ENCODE assay signal across 11 mouse cellular contexts in the genomic region with DNA sequence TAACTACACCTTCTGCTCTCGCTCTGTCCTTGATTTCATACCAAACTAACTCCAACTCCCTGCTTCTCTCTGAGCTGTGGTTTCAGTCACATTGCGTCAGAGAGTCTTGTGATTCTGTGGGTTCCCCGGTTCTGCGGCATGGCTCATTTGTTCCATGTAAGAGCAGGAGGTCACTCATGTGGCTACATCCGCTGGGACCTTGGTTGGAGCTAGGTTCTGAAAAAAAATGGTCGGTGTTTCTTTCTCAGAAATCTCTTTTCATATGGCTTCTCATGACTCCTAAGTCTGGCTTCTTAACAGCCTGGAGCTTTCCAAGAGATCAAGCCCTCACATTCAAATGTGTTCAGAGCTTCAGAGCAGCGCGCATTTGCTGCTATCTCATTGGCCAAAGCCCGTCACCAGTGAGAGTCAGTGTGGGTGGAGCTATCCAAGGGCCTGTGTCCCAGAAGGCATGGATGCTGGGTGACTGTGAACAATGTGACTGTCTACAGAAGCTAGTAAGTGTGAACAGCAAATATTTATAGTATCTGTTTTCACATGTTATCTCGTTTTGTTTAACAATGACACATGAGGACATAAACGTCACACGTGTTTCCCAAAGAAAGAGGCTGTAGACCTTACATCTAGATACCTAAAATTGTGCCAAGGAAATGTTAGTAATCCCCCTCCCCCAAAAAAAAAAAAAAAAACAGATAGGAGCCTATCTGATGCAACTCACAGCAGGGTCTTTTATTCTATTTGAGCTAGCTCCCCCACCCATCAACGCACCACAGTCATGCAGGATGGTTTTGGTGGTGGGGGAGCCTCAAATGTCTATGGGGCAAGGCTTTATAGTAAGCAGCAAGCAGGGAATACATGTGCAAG. TPM values are rescaled to one million over a fixed set of nuclear protein-coding genes. Genes with fewer than 3 reads are reported as not detected.
DNase-seq lines count a peak whose midpoint lies in the region; ATAC-seq and TF ChIP-seq lines count a peak whose summit lies in the region.
"Had no signal": no experiment of that assay in that cellular context is flagged by ENCODE, and none has a peak within 500 bp of the region (broad histone marks: within the 10 kb centered on the region; RNA-seq: fewer than 3 reads in every experiment).

No protein-coding gene starts in this region.

- TF ChIP-seq CTCF in CH12.LX (conservative IDR thresholded peaks at IDR 0.05 in 1 of 2, IDR thresholded peaks at IDR 0.05 in 1 of 2; ENCODE audit: low read depth in 2 of 2, low read length in 2 of 2): no peak
- no peak for TF ChIP-seq CTCF in midbrain, postnatal 0 days (IDR thresholded peaks at IDR 0.05)

- dilution Hi-C loops in CH12.LX (cut with MboI; ENCODE audit: extremely low pct_ligation_motif_present, extremely low pct_unique_long_range_greater_than_20kb, low sequenced_read_pairs): no loop called here

- TF ChIP-seq EP300 in CH12.LX (IDR thresholded peaks at IDR 0.05; ENCODE audit: low read length): peak; percentile 95

- 56% methylated on average over 13 of the region's 13 CpGs for WGBS in heart, embryonic 13.5 days
- 82% methylated on average over 13 of the region's 13 CpGs for WGBS in hindbrain, embryonic 10.5 days
- 76% methylated on average over 13 of the region's 13 CpGs for WGBS in midbrain, postnatal 0 days

- H3K9me3 ChIP-seq in CH12.LX (replicated peaks; ENCODE audit: low read length): no peaks in the 10 kb centered on the region
- H3K9me3 ChIP-seq in heart, embryonic 13.5 days: no peaks in the 10 kb centered on the region
- no peaks in the 10 kb centered on the region for H3K9me3 ChIP-seq in hindbrain, embryonic 10.5 days
- no peaks in the 10 kb centered on the region for H3K9me3 ChIP-seq in midbrain, postnatal 0 days (ENCODE audit: low read length)

- ATAC-seq in heart, embryonic 13.5 days (ENCODE audit: extremely low read depth, insufficient number of reproducible peaks, low FRiP score, low TSS enrichment): no peak
- ATAC-seq in midbrain, postnatal 0 days (ENCODE audit: low FRiP score): no peak

- DNase-seq in CH12.LX (ENCODE audit: extremely low read depth) (peak; percentile 96), NIH3T3 (ENCODE audit: low read depth) (peak; percentile 59)
- DNase-seq in lung, postnatal 10 days: peak; percentile 23
- no peak for DNase-seq in hindbrain, embryonic 10.5 days (ENCODE audit: low spot score)
- DNase-seq in kidney, adult 18-20 months: no peak
- no peak for DNase-seq in layer of hippocampus, postnatal 14 days (ENCODE audit: low spot score in 2 of 2)
- DNase-seq in midbrain, postnatal 0 days (ENCODE audit: low spot score): no peak
- DNase-seq: adrenal gland, postnatal 25 days; kidney, postnatal 14 days had no signal

- in situ Hi-C loops in CH12.LX (cut with MboI; ENCODE audit: low pct_ligation_motif_present, low pct_unique_long_range_greater_than_20kb, low sequenced_read_pairs): loop anchor here (25.0 kb wide), 1 partner anchor 702 kb away; a partner anchor contains a TSS

- peak overlapping the region; percentile 5 to 60 (median 43) for H3K4me3 ChIP-seq in CH12.LX (replicated peaks in 1 of 3; ENCODE audit: low read depth in 2 of 3, low read length in 2 of 3, poor library complexity in 1 of 3)
- no peak overlapping the region for H3K4me3 ChIP-seq in heart, embryonic 13.5 days
- no peak overlapping the region for H3K4me3 ChIP-seq in hindbrain, embryonic 10.5 days
- no peak overlapping the region for H3K4me3 ChIP-seq in midbrain, postnatal 0 days (ENCODE audit: low read depth, low read length)
- H3K4me3 ChIP-seq: erythroblast, embryonic 14.5 days had no signal

- no peak for TF ChIP-seq RAD21 in CH12.LX (IDR thresholded peaks at IDR 0.05; ENCODE audit: low read depth, low read length)

- peak; percentile 75 for TF ChIP-seq POLR2A in CH12.LX (IDR thresholded peaks at IDR 0.05; ENCODE audit: low read depth, low read length)

- peaks cover 20 to 26% of the 10 kb centered on the region in 2 experiments for H3K4me1 ChIP-seq in CH12.LX (ENCODE audit: control insufficient read depth in 1 of 2, insufficient read depth in 2 of 2)
- H3K4me1 ChIP-seq in heart, embryonic 13.5 days: peaks cover 15% of the 10 kb centered on the region
- H3K4me1 ChIP-seq in hindbrain, embryonic 10.5 days (replicated peaks): 0 out of 2 replicates have a peak, but pooled peaks cover 5% of the 10 kb centered on the region
- H3K4me1 ChIP-seq in midbrain, postnatal 0 days (ENCODE audit: insufficient read depth, low read length): no peaks in the 10 kb centered on the region

- H3K9ac ChIP-seq in CH12.LX (ENCODE audit: insufficient read depth, low read depth): peak overlapping the region; percentile 89
- peak overlapping the region; percentile 30; the same call in 1 of the 2 replicates for H3K9ac ChIP-seq in heart, embryonic 13.5 days
- H3K9ac ChIP-seq in midbrain, postnatal 0 days (replicated peaks; ENCODE audit: low read length, poor library complexity, severe bottlenecking): no peak overlapping the region

- H3K27me3 ChIP-seq in CH12.LX (replicated peaks): no peaks in the 10 kb centered on the region
- no peaks in the 10 kb centered on the region for H3K27me3 ChIP-seq in heart, embryonic 13.5 days (replicated peaks)
- H3K27me3 ChIP-seq in hindbrain, embryonic 10.5 days (ENCODE audit: insufficient read depth, poor library complexity, severe bottlenecking): no peaks in the 10 kb centered on the region
- H3K27me3 ChIP-seq in midbrain, postnatal 0 days (ENCODE audit: insufficient read depth, low read length): no peaks in the 10 kb centered on the region

- H3K79me2 ChIP-seq in CH12.LX (replicated peaks; ENCODE audit: control insufficient read depth, extremely low read depth, insufficient read depth, poor library complexity, severe bottlenecking): no peaks in the 10 kb centered on the region

- peak overlapping the region; percentile 41 for H3K4me2 ChIP-seq in CH12.LX (ENCODE audit: insufficient read depth, low read depth, poor library complexity, severe bottlenecking)
- H3K4me2 ChIP-seq in heart, embryonic 13.5 days: peak overlapping the region; percentile 51
- no peak overlapping the region for H3K4me2 ChIP-seq in midbrain, postnatal 0 days (ENCODE audit: low read depth, low read length, poor library complexity, severe bottlenecking)

- H3K36me3 ChIP-seq in CH12.LX (replicated peaks in 1 of 2; ENCODE audit: control insufficient read depth in 1 of 2, insufficient read depth in 1 of 2, low read length in 1 of 2): peaks cover 3 to 24% of the 10 kb centered on the region in 2 experiments
- no peaks in the 10 kb centered on the region for H3K36me3 ChIP-seq in heart, embryonic 13.5 days
- no peaks in the 10 kb centered on the region for H3K36me3 ChIP-seq in hindbrain, embryonic 10.5 days
- H3K36me3 ChIP-seq in midbrain, postnatal 0 days (ENCODE audit: insufficient read depth, low read length): no peaks in the 10 kb centered on the region

- peak overlapping the region; percentile 94 for H3K27ac ChIP-seq in CH12.LX (ENCODE audit: insufficient read depth, low read depth)
- H3K27ac ChIP-seq in heart, embryonic 13.5 days (replicated peaks): no peak overlapping the region
- no peak overlapping the region for H3K27ac ChIP-seq in hindbrain, embryonic 10.5 days
- H3K27ac ChIP-seq in midbrain, postnatal 0 days (ENCODE audit: low read depth, low read length): no peak overlapping the region

TF ChIP-seq in CH12.LX, 34 proteins besides CTCF, POLR2A, EP300 and RAD21 (continues in another document):
- TF ChIP-seq IRF4 (IDR thresholded peaks at IDR 0.05; ENCODE audit: low read depth, low read length) (peak; percentile 71), MEF2A (IDR thresholded peaks at IDR 0.05; ENCODE audit: borderline replicate concordance, low read depth, low read length) (peak; percentile 92), MYC (IDR thresholded peaks at IDR 0.05; ENCODE audit: low read depth, low read length) (peak; percentile 89), USF2 (conservative IDR thresholded peaks at IDR 0.05; ENCODE audit: low read depth, low read length) (peak; percentile 4; the same call in 1 of the 2 replicates), MAZ (IDR thresholded peaks at IDR 0.05; ENCODE audit: low read depth, low read length) (peak; percentile 59; the same call in 1 of the 2 replicates), USF1 (IDR thresholded peaks at IDR 0.05; ENCODE audit: low read depth, low read length) (peak; percentile 1; the same call in 1 of the 2 replicates), GABPA (IDR thresholded peaks at IDR 0.05; ENCODE audit: insufficient replicate concordance, low read depth, low read length) (no peak), JUND (conservative IDR thresholded peaks at IDR 0.05; ENCODE audit: low read depth, low read length) (peak; percentile 95), CHD2 (IDR thresholded peaks at IDR 0.05; ENCODE audit: low read length) (peak; percentile 64; the same call in 1 of the 2 replicates)

RNA-seq across cellular contexts. Expression of a gene that starts 32.0 kb away (rescaled TPM):
- total RNA-seq in CH12.LX (2012; rRNA removed): 11.0 and 15.8 TPM in 2 replicates
- 31.6 and 32.8 TPM in 2 replicates for total RNA-seq in CH12.LX (2014; rRNA removed)
- 41.7 and 45.2 TPM in 2 replicates for polyA plus RNA-seq in CH12.LX (2012; ENCODE audit: insufficient read length, low read depth)
- polyA plus RNA-seq in heart, embryonic 13.5 days (2015; fragmentation: Nextera tagmentation; extraction: Ambion mirVana): 28.3 and 29.3 TPM in 2 replicates
- polyA plus RNA-seq in hindbrain, embryonic 10.5 days (2016; fragmentation: Nextera tagmentation; extraction: Ambion mirVana): 45.5 and 47.7 TPM in 2 replicates
- 10 to 100 TPM; 40.7 to 49.6 TPM for total RNA-seq in layer of hippocampus, postnatal 14 days (2021)
- 64.5 TPM in 2 replicates for total RNA-seq in midbrain, postnatal 0 days (2014; rRNA removed)
- 40.0 and 44.8 TPM in 2 replicates for polyA plus RNA-seq in midbrain, postnatal 0 days (2015; fragmentation: Nextera tagmentation; extraction: Ambion mirVana)

RNA-seq across cellular contexts. Expression of a gene that starts 32.7 kb away (rescaled TPM):
- total RNA-seq in CH12.LX (2012; rRNA removed) (21.0 and 21.8 TPM in 2 replicates), CH12.LX (2014; rRNA removed) (37.8 and 44.7 TPM in 2 replicates)
- 19.8 and 20.4 TPM in 2 replicates for polyA plus RNA-seq in CH12.LX (2012; ENCODE audit: insufficient read length, low read depth)
- 35.9 and 36.6 TPM in 2 replicates for polyA plus RNA-seq in heart, embryonic 13.5 days (2015; fragmentation: Nextera tagmentation; extraction: Ambion mirVana)
- 42.7 and 47.1 TPM in 2 replicates for polyA plus RNA-seq in hindbrain, embryonic 10.5 days (2016; fragmentation: Nextera tagmentation; extraction: Ambion mirVana)
- total RNA-seq in layer of hippocampus, postnatal 14 days (2021): 10 to 100 TPM; 55.7 to 59.4 TPM
- 120 and 127 TPM in 2 replicates for total RNA-seq in midbrain, postnatal 0 days (2014; rRNA removed)
- 88.5 and 89.1 TPM in 2 replicates for polyA plus RNA-seq in midbrain, postnatal 0 days (2015; fragmentation: Nextera tagmentation; extraction: Ambion mirVana)

RNA-seq across cellular contexts. Expression of a gene that starts 43.1 kb away (rescaled TPM):
- total RNA-seq in CH12.LX (2012; rRNA removed) (5.4 and 5.9 TPM in 2 replicates), CH12.LX (2014; rRNA removed) (3.1 and 3.4 TPM in 2 replicates)
- 8.9 and 11.3 TPM in 2 replicates for polyA plus RNA-seq in CH12.LX (2012; ENCODE audit: insufficient read length, low read depth)
- polyA plus RNA-seq in heart, embryonic 13.5 days (2015; fragmentation: Nextera tagmentation; extraction: Ambion mirVana): 8.8 and 9.1 TPM in 2 replicates
- 12.5 and 13.0 TPM in 2 replicates for polyA plus RNA-seq in hindbrain, embryonic 10.5 days (2016; fragmentation: Nextera tagmentation; extraction: Ambion mirVana)
- 1 to 10 TPM; 3.6 to 4.1 TPM for total RNA-seq in layer of hippocampus, postnatal 14 days (2021)
- 12.3 and 14.1 TPM in 2 replicates for total RNA-seq in midbrain, postnatal 0 days (2014; rRNA removed)
- 7.6 TPM in 2 replicates for polyA plus RNA-seq in midbrain, postnatal 0 days (2015; fragmentation: Nextera tagmentation; extraction: Ambion mirVana)

Comparison
In these comparisons a context has a peak if more than half of its experiments do, and no peak if none do; other contexts are left out.
1. DNase-seq: peak in CH12.LX (single experiment), NIH3T3 (single experiment) and lung, postnatal 10 days (single experiment); none in hindbrain, embryonic 10.5 days (single experiment), kidney, adult 18-20 months (single experiment), layer of hippocampus, postnatal 14 days (0 of 2) and midbrain, postnatal 0 days (single experiment).
2. H3K4me3 ChIP-seq: peak in CH12.LX (3 of 3); none in heart, embryonic 13.5 days (single experiment), hindbrain, embryonic 10.5 days (single experiment) and midbrain, postnatal 0 days (single experiment).